Mouse (Mus musculus) cerebellum, postnatal 10 days (tissue): ENCODE results near the gene Cbx4.
A peak's percentile ranks its signal among the peaks of the same experiment; 100 is the strongest.
"Not testable (repeated sequence)": the region's sequence is repeated elsewhere in the genome, so short reads cannot be mapped to it uniquely, and the experiment has no call there.

Source experiments
- DNase-seq, 2 experiments: peaks; one replicate each; pipeline ENCODE4 v3.0.0; 2021; ENCODE audit warnings: mixed read lengths in 2 of 2

The Cbx4 gene

GRCm38 (mm10) chr11:119109415-119110071 lies 23.5 kb upstream of the Cbx4 start:
- DNase-seq = peak in 1 of 2 experiments; percentile 10

DNA sequence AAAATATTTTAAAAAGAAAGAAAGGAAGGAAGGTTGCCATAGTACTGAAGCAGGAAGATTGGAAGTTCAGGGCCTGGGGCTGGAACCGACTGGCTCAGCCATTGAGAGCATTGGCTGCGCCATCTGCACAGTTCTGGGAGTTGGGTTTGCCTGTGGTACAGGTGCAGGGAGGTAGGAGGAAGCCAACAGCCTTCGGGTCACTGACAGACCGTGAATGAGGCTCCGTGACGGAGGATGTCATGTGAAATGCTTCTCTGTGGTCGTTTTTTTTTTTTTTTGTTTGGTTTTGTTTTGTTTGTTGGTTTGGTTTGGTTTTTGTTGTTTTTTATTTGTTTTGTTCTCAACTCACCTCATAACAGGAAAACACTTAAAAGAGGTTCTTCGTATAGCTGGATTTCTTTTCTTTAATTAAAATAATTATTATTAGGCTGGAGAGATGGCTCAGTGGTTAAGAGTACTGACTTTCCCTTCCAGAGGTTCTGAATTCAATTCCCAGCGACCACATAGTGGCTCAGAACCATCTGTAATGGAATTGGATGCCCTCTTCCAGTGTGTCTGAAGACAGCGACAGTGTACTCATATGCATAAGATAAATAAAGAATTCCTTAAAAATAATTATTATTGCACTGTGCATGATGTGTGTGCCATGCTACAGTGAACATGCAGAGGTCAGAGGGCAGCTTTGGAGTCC lies 22.7 kb upstream of the Cbx4 start:
- peak in 1 of 2 experiments; percentile 61 for DNase-seq

GRCm38 (mm10) chr11:119106289-119106688 lies 20.3 kb upstream of the Cbx4 start:
- DNase-seq = no peak

DNA sequence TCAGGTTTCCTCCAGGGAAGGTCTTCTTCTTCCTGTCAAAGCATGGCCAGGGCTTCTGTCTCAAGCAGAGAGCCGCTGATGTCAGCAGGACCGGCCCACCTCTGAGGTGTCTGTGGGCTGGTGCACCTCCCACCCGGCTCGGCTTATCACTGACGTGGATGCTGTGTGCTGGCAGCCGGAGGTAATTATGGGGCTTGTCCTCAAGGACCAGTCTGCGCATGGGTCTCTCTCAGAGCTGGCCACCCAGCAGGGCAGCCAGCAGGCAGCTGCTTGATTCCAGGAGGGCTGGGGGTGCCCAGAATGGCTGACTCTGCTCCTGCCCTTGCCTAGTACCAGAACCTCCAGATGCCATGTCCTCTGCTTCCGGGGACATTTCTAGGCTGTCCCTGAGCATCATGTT lies 19.7 kb upstream of the Cbx4 start:
- peak in 1 of 2 experiments; percentile 32 for DNase-seq

DNA sequence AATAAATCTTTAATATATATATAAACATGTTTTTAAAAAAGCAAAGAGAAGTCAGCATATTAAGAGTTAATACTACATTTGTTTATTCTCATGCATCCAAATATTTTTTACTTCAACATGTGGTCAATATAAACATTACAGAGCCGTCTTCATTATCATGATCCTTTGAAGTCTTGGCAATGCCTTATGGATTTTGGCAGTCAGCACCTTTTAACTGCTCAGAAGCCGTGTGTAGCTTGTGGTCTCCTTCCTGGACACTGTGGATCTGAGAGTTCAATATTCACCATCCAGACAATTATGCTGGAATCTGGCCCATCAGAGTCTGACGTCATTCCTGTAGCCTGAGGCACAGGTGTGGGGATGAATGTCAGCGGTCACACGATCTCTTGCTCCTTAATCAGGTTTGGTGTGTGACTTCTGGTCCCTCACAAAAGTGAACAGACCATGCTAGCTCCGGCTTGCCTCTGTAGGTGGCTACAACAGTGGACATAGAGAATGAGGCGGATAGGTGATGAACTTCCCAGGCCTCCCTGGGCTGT lies 19.1 kb upstream of the Cbx4 start:
- DNase-seq = peak; percentile 60 to 70

DNA sequence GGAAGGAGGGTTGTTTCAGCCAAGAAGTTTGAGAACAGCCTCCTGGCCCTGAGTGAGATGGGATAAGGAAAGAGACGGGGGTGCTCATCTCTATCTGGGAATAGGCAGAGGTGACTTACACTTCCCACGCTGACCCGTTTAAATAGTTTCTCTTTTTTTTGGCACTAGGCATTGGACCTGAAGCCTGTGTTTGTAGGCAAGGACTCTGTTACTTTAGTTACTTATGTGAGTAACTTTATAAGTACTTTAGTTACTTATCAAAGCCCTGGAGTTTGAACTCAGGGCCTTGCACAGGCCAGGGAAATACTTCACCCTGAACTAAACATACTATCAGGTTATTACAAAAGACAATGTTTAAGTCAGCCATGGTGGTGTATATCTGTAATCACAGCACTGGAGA lies 18.0 kb upstream of the Cbx4 start:
- no peak for DNase-seq

DNA sequence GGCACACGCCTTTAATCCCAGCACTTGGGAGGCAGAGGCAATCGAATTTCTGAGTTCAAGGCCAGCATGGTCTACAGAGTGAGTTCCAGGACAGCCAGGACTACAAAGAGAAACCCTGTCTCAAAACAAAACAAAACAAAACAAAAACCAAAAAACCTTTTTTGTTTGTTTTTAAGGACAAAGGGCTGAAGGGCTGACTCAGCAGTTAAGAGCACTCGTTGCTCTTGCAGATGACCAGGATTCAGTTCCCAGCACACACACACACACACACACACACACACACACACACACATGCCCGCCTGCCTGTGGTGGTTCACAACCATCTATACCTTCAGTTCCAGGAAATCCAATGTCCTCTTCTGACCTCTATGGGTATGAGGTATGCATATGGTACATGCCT lies 14.3 kb upstream of the Cbx4 start:
- not testable (repeated sequence) for DNase-seq

DNA sequence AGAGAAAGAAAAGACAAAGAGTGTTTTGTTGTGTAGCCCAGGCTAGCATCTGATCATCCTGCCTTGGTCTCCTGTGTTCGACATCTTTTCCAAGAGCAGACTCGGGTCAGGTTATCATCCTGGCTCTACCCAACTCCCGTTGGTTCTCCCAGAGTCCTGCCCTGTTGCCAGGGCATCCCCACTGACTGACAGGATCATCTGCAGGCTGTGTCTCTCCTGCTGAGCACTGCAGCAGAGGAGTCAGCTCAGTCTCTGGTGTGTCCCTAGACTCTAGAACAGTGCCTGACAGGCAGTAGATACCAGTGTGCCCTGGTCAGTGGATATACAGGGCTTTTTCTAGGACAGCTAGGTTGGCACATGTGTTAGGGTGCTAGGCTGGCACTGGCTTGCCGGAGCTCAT lies 12.2 kb upstream of the Cbx4 start:
- DNase-seq = no peak

DNA sequence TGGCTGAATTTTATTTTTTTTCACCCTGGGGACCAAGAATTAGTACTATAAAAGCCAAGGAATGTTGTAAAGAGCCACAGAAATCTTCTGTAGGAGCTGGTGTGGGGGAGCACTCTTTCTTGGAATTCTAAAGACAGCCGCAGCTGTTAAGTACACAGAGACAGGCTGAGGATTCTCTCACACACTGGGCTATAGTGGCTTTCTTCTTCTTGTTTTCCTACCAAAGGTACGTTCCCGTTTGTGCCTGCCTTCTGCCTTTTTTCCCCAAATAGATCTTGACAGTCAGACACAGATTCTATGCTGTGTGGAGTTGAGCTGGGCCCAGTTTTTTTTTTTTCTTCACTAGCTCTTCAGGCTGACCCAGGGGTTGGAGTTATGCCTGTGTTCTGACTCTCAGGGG lies 9.4 kb upstream of the Cbx4 start:
- DNase-seq = no peak

GRCm38 (mm10) chr11:119093322-119093721 lies 7.3 kb upstream of the Cbx4 start:
- no peak for DNase-seq

- DNase-seq = no peak
Measured at GRCm38 (mm10) chr11:119092286-119092685, 6.3 kb upstream of the Cbx4 start.

GRCm38 (mm10) chr11:119091598-119091991 lies 5.6 kb upstream of the Cbx4 start:
- DNase-seq = peak; percentile 77 to 83

DNA sequence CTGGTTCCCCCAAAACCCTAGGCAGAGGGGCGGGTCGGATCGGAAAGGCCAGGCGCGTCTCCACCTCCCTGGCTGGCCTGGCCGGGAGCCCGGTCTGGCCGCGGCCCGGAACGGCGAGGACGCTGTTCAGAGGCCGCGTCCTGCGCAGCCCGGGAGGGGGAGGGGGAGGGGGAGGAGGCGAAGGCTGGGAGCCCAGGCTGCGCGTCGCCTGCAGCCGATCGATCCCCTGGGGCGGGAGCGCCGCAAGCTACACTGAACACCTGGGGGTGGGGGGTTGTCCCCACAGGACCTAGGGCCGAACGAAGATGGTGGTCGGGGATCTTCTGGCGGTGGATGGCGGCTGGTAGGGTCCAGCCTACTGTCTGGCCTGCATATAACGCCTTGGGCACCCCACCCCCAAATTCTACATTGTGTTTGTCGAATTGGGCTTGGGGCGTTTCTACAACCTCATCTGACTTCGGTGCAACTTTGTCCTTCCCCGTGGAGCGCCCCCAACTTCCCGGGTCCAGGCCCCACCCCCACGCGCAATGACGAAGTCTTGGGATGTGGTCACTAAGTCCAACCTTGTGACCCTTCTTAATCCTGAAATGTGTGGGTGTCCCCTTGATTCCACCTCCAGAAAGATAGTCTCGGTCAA lies 5.1 kb upstream of the Cbx4 start:
- peak; percentile 78 to 84 for DNase-seq

- DNase-seq = peak; percentile 54 to 60
Measured at GRCm38 (mm10) chr11:119090076-119090960, 4.3 kb upstream of the Cbx4 start.

DNA sequence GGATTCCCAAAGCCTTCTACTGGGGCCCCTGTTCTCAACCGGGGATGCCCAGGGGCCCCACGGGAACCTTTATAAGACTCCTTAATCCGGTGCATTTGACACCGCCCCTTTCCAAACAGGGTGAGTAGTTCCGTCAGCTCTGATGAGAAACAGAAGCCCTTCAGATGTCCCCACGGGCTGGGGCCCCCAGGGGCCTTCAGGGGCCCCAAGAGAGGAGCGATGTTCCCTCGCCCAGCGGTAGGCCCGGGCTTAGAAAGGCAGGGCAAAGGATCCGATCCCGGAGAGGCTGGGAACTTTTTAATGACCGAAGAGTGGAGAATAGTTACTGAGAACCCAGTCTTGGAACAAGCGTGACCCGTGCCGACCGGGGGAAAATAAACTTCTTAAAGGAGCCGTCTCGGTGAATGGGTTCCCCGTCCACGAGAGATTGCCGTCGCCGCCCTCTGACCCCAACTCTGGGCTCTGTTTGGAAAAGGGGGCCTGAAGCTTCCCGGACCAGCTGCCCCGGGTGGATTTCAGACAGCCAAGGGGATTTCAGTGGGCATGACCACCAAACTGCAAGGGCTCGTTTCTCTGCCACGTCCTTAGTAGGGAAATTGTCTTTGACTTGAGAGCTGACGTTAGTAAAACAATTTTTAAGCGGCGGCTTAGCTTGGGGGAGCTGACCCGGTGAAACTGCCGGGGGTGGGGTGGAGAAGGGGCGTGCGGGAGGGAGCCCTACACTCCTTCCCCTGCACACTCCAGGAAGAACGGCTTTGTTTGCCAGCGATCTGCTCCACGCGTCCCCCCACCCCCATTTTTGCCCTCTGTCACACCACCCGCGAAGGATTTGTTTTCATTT lies 3.4 kb upstream of the Cbx4 start:
- peak; percentile 40 to 51 for DNase-seq

GRCm38 (mm10) chr11:119088391-119089234 lies 2.6 kb upstream of the Cbx4 start:
- peak; percentile 57 to 69 for DNase-seq

GRCm38 (mm10) chr11:119087301-119088082 lies 1.5 kb upstream of the Cbx4 start:
- DNase-seq = peak; percentile 55 to 62

DNA sequence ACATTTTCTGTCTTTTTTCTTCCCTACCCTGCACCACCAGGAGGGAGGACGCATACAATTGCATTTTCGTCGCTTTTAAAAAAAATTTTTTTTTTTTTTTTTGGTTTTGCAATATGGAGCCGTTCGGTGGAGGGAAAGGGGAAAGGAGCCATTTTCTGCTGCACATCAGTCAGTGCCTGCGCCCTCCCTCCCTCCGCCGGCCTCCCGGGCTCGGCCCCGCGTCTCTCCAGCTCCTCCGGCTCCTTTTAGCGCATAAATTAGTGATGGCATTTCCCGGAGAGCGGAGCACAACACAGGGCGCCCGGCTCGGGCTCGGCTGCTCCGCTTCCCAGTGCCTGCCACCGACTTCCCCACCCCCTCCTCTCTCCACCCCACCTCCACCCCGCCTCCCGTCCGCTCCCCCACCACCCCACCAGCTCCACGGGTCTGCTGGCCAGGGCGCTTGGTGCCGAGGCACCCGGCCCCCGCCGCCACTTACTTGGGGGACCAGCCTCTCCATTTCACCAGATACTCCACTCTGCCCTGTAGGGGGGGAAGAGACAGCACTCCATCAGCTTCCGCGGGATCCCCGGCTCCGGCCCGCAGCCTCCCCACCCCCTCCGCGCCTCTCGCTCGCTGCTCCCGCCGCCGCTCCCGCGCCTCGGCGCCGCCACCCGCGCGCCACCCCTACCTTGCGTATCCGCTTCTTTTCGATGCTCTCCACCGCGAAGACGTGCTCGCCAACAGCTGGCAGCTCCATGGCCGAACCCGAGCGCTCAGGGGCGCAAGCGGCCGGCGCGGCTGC lies 550 bp downstream of the Cbx4 start:
- peak; percentile 83 to 84 for DNase-seq
